Mouse (Mus musculus): ENCODE data around the gene Pltp.

The Pltp gene

GRCm38 (mm10) chr2:164857101-164857821 is at the start of gene Pltp:
Gene Pltp, minus strand, starts transcription at chr2:164857711.
- DNase-seq = no peak

GRCm38 (mm10) chr2:164906071-164906470 is 48.6 kb upstream of the Pltp start:
- no peak for DNase-seq

- DNase-seq = peak; percentile 46
These were observed 46.0 kb upstream of the Pltp start for GRCm38 (mm10) chr2:164903496-164903895.

DNA sequence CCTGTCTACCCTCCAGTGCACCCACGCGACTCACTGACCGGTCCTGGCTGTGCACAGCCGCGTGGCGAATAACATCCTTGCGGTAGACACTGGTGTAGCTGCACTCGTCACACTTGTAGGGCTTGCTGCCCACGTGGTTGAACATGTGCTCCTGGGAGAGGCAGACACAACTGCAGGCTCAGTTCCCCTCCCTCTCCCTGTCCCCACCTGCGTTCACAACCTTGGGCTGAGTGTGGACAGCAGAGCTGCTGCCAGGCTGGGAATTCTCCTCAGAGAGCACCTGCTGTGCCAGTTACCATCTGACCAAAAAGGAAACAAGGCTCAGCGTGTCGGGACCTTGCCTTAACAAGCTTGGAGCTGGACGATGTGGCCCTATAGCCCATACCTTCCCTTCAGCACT is 43.9 kb upstream of the Pltp start:
- no peak for DNase-seq

- no peak for DNase-seq
These were observed 42.4 kb upstream of the Pltp start for GRCm38 (mm10) chr2:164899723-164900459.

- no peak for DNase-seq
These were observed 41.5 kb upstream of the Pltp start for GRCm38 (mm10) chr2:164899034-164899433.

GRCm38 (mm10) chr2:164898008-164898407 is 40.5 kb upstream of the Pltp start:
- no peak for DNase-seq

- no peak for DNase-seq
These were observed 38.4 kb upstream of the Pltp start for GRCm38 (mm10) chr2:164895885-164896284.

GRCm38 (mm10) chr2:164894644-164895043 is 37.1 kb upstream of the Pltp start:
- no peak for DNase-seq

GRCm38 (mm10) chr2:164894048-164894447 is 36.5 kb upstream of the Pltp start:
- DNase-seq = no peak

GRCm38 (mm10) chr2:164892696-164893216 is 35.2 kb upstream of the Pltp start:
- DNase-seq = no peak

GRCm38 (mm10) chr2:164891908-164892695 is 34.6 kb upstream of the Pltp start:
- DNase-seq = no peak

- no peak for DNase-seq
These were observed 33.7 kb upstream of the Pltp start for GRCm38 (mm10) chr2:164891056-164891834.

DNA sequence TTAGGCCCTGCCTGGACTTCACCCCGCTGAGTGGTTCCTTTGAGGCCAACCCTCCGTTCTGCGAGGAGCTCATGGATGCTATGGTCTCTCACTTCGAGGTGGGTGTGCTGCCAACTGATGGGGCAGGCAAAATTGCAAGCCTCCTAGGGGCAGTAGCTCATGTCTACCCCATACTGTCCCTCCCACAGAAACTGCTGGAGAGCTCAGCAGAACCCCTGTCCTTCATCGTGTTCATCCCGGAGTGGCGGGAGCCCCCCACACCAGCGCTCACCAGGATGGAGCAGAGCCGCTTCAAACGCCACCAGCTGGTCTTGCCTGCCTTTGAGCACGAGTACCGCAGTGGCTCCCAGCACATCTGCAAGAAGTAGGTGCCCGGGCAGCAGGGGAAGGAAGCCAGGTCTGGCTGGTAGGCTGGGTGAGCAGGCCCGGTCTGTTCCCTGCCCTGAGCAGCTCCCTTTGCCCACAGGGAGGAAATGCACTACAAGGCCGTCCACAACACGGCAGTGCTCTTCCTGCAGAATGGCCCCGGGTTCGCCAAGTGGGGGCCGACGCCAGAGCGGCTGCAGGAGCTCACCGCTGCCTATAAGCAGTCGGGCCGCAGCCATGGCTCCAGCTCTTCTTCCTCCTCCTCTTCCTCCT is 33.0 kb upstream of the Pltp start:
- no peak for DNase-seq

- DNase-seq = no peak
These were observed 32.4 kb upstream of the Pltp start for GRCm38 (mm10) chr2:164889960-164890359.

DNA sequence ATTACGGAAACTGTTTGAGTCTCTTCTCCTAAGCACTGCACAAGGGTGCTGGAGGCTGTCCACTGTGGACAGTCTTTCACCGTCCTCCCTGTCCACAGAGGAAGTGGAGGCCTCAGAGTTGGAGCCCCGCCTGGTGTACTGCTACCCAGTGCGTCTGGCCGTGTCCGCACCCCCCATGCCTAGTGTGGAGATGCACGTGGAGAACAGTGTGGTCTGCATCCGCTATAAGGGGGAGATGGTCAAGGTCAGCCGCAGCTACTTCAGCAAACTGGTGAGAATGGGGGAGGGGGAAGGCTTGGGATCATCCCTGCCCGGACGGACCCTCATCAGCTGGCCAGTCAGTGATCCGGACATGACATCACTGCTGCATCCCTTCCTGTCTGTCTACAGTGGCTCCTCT is 31.5 kb upstream of the Pltp start:
- DNase-seq = no peak

- DNase-seq = no peak
These were observed 29.1 kb upstream of the Pltp start for GRCm38 (mm10) chr2:164886617-164887016.

DNA sequence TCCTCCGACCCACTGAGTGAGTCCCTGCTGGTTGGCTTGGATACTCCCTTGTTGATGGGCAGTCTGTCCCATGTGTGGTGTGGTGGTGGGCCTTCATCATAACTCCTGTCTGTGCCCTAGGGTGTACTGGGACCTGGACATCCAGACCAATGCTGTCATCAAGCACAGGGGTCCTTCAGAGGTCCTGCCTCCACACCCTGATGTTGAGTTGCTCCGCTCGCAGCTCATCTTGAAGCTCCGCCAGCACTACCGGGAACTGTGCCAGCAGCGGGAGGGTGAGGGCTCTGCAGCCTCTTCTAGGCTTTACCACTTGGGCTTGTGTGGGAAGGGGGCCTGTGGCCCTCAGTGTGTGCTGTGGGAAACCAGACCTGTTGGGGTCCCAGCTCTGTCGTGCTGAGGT is 28.3 kb upstream of the Pltp start:
- DNase-seq = no peak

- no peak for DNase-seq
These were observed 25.1 kb upstream of the Pltp start for GRCm38 (mm10) chr2:164882619-164883018.

DNA sequence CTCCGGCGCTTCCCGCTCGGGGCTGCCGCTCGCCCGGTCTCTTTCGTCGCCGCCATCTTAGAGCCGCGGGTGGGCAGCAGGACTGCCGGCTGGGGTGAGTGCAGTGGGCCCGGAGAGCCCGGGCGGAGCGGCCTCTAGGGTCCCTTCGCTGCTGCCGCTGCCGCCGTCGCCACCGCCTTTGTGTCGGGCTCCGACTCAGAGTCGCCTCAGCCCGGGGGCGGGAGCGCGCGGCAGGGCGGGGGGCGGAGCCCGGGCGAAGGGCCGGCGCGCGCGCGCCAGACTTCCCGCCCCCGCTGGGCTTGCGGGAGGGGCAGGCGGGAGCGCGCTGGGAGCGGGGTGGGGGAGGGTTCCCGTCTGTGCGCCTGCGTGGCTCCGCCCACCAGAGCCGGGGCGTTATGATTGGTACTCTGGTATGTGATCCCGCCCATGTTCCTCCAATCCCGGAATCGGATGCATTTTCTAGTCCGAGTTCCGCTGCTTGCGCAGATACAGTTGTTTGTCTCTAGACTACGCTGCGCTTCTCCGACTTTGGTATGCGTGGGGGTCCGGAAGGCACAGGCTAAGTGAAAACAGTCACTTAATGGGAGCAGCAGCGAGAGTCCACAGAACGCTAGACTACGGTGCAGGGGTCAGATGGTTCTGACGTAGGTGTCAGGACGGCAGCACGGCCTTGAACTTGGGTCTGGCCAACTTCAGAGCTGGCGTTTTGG is 22.2 kb upstream of the Pltp start:
- DNase-seq = peak; percentile 96

GRCm38 (mm10) chr2:164879228-164879567 is 21.7 kb upstream of the Pltp start, which contains the start of gene Pcif1:
Gene Pcif1, plus strand, starts transcription at chr2:164879304.
- peak; percentile 94 for DNase-seq
